Mouse (Mus musculus) cerebellum, adult 11 months (tissue): Measurements from ENCODE around the gene Tbc1d2b.

Source experiments
- DNase-seq: peaks from one replicate; pipeline ENCODE4 v3.0.0; 2022

Gene Tbc1d2b

GRCm38 (mm10) chr9:90164670-90165453 lies 105.7 kb downstream of the Tbc1d2b start:
- DNase-seq = no peak

- no peak for DNase-seq
Observed at GRCm38 (mm10) chr9:90163749-90164095, 106.9 kb downstream of the Tbc1d2b start.

GRCm38 (mm10) chr9:90162926-90163748 lies 107.5 kb downstream of the Tbc1d2b start, which contains the start of gene Adamts7:
TSS of gene Adamts7 (plus strand) at chr9:90163069.
- no peak for DNase-seq

- DNase-seq = no peak
Observed at GRCm38 (mm10) chr9:90162243-90162925, 108.2 kb downstream of the Tbc1d2b start.
